Mouse (Mus musculus) liver, adult 2 months (tissue): ENCODE results near the gene Smcr8.

Experiments used
- CTCF ChIP-seq: fragments of 200-500 bp; IDR thresholded peaks from 2 replicates; pipeline ENCODE4 v1.5.1; 2011; ENCODE audit warnings: low read depth, low read length, control low read depth
- POLR2A ChIP-seq: fragments of 200-500 bp; IDR thresholded peaks from 2 replicates; pipeline ENCODE4 v1.6.1; 2011; ENCODE audit warnings: low read length, control low read depth; ENCODE audit not compliant: insufficient read depth; ENCODE audit errors: extremely low read depth

GRCm38 (mm10) chr11:60830433-60831052, 53.2 kb downstream of the Smcr8 start, which contains the start of gene Dhrs7b:
- TF ChIP-seq CTCF (no peak), POLR2A (no peak)
